Mouse (Mus musculus): ENCODE data around the gene Lrrn4.

Gene Lrrn4

DNA sequence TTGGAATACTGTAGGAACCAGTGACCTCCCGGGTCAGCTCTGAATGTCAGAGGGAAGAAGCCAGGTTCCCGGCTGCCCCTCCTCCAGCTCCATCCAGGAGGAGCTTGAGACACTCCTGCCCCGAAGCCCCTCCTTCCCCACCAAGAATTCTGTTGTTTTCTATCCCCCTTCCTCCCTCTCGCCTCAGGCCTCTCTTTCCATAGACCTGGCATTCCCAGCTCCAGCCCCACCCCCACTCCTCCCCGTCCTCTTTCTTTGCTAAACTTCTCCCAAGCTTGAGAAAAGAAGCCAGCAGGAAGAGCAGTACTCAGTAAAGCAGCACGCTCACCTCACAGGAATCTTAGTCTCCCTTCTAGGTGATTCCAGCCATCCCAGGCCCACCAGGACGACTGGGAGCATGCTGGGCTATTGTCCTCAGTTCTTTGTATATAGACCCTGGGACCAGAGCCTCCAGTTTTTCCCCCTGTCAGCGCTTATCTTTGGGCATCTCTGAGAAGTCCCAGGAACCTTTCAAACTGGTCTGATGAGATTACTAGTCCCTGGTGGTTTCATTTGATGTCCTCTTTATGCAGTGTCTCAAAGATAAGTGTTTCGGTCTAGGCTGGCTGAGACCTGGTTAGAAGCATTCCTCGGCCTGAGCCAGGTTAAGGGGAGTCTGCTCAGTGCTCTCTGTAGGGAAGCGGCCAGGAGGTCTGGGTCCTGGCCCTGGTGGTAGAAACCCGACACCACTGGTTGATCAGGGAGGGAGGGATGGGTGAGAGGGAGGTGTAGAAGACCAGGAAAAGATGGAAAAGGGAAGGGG, at the start of gene Lrrn4:
Gene Lrrn4 (minus strand): TSS at position 48 of the 802 bp plus-strand sequence.
- DNase-seq (ENCODE audit: low read depth, low spot score), result no peak

DNA sequence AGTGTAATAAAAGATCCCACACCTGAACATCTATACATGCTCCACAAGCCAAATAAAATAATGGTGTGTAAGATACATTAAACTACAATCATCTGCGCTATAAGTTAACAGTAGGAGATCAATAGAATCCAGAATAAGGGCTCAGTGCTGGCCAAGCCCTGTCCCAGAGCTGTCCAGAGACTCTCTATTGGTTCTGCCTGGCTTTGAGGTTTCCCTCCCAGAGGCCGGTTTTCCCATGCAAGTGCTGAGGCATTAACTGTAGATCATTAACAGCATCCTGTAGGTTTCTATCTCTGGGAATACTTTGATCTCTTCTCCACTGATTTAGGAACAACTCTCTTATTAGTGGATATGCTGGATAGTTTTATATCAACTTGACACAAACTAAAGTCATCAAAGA, 48.3 kb upstream of the Lrrn4 start:
- DNase-seq (ENCODE audit: low read depth, low spot score), result no peak

DNA sequence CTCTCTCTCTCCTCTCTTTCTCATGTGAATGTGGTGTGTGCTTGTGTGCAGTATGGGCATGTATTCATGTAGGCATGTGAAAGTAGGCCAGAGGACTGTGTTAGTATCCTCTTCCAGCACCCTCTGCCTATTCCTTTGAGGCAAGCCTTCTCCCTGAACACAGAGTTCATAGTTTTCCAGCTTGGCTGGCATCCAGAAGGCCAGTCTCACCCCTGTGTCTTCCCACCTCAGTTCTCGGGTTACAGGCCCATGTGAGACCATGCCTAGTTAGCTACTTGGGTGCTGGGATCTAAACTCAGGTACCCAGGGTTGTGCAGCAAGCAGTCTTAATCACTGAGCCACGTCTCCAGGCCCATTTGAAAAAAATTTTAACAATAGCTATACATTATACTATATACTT, 47.2 kb upstream of the Lrrn4 start:
- DNase-seq (ENCODE audit: low read depth, low spot score), result no peak

DNA sequence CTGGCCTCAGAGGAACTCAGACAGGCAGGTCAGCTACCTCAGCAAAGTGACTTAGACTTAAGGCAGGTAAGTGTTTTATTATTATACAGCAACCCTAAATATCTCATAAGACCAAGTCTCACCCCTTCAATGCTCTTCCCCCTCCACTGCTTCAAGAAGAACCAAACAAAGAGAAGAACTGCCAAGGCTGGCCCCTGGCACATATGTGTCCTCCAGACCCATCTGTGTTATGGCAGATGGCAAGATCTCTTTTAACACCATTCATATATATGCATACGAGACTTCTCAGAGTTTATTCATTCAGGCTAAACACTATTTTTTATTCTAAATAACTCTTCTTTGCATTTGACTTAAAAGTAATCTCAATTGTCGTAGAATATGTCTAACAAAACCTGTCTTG, 46.6 kb upstream of the Lrrn4 start:
- no peak for DNase-seq (ENCODE audit: low read depth, low spot score)

DNA sequence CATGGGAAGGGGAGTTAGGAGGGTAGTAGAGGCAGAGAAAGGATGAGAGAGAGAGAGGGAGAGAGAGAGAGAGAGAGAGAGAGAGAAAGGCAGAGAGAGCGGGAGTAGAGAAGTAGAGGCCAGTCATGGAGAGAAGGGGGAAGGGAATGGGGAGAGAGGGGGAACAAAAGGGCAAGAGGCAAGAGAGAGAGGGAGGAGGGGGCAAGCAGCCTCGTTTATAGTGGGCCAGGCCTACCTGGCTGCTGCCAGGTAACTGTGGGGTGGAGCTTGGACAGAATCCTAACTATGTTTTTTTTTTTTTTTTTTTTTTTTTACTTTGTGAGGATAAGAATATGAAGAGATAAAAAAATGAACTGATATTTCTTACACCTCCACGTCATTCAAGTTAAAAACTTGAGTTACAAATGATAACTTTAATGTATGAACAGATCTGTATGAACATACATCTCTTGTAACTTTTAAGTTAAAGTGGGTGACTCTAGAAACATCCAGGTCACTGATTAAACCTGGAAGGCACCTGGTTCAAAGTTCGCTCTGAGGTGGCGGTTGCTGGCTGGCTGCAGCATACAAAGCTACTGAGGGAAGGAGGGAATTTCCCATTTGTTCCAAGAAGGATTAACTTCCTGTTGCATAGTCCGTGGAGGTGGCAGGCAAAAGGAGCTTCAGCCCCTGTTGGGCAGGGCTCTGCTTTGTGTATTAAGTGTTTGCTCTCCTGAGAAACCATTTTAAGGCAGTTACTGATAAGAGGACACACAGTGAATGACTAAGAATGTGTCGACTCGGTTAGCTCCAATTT, 42.8 kb upstream of the Lrrn4 start:
- DNase-seq (ENCODE audit: low read depth, low spot score), result no peak

DNA sequence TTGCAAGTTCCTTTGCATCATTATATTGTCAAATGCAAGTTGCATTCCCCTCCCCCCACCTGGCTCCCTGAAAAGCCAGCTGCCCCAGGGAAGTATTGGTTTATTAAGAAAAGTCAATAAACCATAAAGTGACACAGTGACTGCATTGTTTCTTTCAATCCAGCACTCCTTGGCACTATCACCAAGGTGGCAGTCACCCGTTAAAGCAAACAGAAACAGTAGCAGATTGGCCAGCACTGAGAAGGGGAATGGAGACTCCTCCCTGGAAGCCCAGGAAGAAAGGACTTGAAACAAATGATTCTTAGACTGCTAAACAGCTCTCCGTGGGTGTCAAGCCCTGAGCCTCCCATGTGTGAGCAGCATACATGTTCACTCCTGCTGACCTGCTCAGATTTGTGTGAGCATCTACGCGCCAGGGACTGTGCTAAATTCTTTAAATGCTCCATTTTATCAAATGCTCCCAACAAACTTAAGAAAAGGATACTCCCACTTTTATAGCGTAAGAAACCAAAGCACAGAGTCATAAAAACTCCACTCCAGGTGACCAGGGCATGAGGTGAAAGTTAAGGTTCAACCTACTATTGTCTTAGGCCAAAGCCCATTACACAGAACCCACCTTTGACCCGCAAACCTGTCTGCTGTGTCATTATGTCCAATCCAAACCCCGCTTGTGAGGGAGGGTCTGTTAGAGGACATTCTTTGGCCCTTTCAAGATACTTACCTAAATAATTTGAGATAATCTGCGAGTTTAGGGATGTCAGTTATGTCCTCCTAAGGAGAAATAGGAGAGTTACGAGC, 41.6 kb upstream of the Lrrn4 start:
- DNase-seq (ENCODE audit: low read depth, low spot score), result no peak

DNA sequence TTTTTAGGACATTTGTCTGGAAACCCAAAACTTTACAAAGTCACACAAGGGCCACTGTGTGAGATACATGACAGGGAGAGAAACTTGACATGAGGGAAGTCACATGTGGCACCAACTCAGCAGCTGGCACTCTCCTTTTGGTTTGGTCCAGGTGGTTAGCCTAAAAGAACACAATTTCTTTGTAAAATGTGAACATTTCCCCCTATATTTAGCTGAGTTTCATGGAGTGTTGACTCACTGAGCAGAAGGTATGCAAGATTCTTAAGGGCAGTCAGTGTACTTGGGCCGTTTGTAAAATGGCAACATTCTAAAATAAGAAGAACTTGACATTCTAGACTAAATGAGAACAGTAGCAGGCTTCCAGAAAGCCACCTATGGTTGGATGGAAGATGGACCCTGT, 34.1 kb upstream of the Lrrn4 start:
- DNase-seq (ENCODE audit: low read depth, low spot score), result no peak

DNA sequence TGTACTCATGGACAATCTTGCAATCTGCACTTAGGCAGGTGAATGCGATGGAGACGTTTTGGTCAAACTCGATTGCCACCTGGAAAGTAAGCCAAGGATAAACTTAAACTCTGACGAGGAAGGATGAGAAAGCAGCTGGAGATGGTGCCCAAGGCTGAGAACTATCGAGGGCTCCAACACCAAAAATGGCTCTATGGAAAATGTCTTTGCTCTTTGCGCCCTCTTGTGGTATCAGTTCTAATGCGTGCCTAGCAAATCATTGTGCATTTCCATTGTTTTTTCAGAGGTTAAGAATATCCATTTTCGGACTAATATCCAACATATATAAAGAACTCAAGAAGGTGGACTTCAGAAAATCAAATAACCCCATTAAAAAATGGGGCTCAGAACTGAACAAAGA, 26.1 kb upstream of the Lrrn4 start:
- no peak for DNase-seq (ENCODE audit: low read depth, low spot score)

DNA sequence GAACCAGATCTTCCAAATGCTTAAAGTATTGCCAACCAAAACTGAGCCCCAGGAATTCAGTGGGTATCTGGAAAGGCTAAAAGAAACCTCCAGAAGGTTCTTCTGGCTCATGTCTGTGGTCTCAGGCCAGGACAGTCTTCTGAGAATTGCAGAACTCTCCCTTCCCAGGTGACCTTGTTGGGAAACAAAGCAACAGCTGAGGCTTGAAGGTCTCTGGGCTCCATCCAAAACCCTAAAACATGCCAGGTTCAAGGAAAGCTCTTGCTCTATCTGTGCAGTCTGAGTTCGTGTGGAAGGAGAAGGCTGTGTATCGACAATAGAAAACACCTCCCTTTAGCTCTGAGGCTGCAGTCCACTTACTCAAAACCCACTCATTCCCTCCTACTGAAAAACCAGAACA, 24.3 kb upstream of the Lrrn4 start:
- no peak for DNase-seq (ENCODE audit: low read depth, low spot score)

DNA sequence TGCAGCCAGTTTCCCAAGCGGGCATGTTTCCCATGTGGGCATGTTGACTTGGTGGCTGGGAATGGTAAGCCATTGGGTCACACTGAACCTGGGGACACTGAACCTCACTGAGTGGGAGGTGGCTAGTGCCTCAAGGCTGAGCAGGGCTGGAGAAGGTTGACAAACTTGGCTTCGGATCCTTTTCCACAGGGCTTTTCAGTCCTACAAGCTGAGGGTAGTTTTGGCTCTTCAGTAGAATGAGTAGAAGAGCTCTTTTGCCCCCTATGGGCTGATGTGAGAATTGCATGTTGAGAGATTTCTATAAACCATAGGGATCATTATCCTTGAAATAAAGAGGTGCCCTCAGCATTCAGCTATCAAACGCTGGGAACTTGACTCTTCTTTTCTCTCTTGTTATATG, 22.8 kb upstream of the Lrrn4 start:
- no peak for DNase-seq (ENCODE audit: low read depth, low spot score)

DNA sequence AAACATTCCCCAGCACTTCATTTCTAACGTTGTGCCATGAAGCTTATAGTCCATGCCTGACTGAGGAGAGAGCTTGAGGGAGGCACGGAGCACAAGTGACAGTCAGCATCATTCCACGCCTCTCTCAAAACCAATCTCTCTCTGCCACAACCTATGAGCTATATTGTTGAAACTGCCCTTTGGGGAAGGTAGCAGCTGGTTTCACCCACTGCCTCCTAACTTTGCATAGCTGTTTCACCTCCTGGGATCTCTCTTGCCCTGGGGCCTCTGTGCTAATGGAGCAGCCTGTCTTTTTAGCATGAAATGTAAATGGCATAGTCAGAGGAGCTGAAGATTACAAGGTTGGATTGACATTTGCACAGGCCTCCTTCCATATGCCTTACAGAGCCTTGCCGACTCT, 21.4 kb upstream of the Lrrn4 start:
- DNase-seq (ENCODE audit: low read depth, low spot score), result no peak

DNA sequence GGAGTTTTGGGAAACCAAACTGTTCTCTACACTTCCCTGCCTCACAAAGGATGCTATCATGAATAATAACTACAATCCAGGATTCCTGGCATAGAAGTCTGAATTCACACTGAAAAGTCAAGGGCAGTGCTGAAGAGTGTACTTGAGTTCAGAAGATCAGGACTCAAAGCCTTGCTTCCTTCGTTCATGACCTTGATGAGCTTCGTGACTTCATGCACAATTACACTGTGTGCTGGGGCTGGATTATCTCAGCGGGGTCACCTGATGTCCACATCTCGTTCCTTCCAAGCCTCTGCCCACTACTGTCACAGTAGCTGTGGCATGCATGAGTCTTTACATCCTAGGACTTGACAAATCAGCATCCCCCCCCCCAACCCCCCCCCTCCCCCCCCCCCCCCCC, 20.9 kb upstream of the Lrrn4 start:
- no peak for DNase-seq (ENCODE audit: low read depth, low spot score)

DNA sequence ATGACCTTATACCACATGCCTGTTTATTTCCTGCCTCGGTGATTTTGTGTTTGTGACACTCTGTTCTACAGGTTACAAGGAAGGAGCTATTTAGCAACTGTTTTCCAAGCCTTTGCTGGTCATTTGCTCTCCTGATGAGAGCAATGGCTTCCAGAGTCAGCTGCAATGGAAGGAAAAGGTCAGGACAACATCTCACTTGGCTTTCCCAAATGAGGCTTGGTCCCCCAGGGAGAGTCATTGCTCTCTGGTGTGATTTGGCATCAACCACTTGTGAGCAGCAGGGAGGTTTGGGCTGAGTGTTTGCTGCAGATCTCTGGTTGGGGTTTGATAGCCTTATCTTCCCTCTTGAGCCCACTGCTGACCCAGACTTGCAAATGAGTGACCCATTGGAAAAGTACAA, 19.9 kb upstream of the Lrrn4 start:
- DNase-seq (ENCODE audit: low read depth, low spot score), result no peak

DNA sequence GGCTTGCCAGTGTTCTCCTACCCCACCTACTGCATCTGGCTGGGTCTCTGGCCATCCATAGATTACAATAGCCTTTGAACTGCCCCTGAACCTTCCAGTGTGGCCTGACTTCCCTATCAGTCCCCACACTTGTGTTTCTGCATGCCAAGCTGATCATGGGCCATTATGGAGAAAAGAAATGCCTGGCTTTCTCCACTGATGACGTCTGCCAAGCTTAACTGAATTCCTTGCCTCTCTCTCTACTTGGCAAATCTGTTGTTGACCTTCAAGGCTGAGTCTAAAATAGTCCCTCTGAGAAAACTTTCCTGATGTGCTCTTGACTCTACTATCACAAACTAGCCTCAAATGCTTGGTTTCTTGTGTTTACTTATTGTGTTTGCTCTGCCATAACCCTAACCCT, 17.5 kb upstream of the Lrrn4 start:
- DNase-seq (ENCODE audit: low read depth, low spot score), result no peak

DNA sequence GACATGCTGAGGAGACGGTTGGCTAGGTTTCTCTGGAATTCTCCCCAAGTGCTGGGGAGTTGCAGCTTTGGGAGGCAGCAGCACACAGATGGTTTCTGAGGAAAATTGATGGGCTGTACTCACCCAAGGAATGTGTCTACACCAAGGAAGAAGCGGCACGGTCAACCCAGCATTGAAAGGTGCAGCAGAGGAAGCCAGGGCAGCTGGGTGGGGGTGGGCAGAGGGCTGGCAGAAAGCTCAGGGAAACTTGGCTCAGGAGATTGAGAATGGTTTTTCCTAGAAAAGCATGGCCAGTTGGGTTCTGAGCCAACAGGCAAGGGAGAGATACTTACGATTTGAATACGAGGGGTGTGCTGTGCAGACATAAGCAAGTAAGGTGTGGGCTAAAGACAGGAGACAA, 13.1 kb upstream of the Lrrn4 start:
- peak; percentile 67 for DNase-seq (ENCODE audit: low read depth, low spot score)

DNA sequence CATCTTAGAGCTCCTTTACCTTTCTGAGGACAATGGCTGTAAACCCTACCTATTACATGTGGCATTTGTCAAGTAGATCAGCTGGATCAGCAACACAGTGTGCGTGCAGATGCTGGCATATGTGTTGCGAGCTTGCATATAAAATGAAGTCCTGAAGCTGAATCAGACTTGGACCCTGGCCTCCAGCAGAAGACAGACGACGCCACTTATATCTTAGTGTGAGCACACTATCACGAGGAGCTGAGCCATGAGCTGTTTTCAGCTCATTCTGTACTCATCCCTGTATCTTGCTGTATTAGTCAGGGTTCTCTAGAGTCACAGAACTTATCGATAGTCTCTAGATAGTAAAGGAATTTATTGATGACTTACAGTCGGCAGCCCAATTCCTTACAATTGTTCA, 4.6 kb upstream of the Lrrn4 start:
- no peak for DNase-seq (ENCODE audit: low read depth, low spot score)

DNA sequence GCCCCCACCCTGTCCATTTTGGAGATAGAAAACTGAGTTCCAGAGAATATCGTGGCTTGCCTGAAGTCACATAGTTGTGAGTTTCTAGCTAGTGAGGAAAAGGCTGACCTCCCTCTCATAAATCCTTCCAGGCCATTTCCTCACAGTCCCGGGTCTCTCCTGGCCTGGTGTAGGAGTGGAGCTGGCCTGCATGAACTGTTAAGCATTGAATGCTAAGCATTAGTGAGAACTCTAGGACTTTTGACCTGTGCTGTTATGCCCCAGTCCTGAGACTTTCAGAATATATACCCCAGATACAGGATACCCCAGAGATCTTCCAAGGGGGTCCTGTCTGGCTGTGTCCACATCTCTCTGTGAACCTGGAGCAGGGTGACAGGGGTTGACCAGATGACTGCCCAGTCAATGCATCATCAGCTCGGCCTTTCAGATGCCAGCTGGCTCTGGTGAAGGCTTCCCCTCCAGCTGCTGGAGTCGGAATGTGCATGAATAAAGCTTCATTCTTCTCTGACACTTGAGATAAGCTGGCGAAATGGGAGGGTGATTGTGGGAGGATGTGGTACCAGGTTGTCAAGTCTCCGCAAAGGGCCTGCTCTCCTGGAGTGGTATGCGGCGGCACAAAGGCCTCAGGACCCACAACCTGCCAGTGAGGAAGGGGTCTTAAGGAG, 3.7 kb upstream of the Lrrn4 start:
- DNase-seq (ENCODE audit: low read depth, low spot score), result no peak

DNA sequence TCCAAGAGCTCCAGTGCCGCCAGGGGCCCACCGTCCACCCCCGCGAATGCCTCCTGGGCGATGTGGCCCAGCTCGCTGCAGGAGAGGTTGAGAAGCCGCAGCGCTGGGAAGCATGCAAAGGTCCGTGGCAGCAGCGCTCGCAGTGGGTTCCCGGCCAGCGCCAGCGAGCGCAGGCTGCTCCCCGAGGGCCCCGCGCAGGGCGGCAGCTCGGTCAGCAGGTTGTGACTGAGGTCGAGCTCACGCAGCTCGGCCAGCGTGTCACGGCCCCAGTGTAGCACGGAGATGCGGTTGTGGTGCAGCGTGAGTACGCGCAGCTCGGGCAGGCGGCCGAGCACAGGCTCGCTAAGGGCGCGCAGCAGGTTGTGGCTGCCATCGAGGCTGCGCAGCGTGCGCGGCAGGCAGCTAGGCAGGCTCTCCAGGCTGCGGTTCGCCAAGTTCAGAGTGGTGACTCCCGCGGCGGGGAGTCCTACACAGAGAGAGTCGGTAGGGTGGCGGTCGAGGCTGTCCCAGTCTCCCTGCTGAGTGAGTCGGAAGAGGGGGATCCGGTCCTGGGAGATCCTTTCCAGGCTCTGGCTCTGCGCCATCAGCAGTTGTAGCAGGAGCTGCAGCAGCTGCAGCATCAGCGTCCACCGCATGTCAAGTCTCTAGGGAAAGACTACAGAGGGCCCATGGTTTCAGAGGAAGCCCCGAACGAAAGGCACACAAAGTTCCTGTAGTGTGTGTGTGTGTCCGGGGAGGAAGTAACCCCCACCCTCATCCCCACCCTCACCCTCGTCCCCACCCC, 1.2 kb downstream of the Lrrn4 start:
- no peak for DNase-seq (ENCODE audit: low read depth, low spot score)

DNA sequence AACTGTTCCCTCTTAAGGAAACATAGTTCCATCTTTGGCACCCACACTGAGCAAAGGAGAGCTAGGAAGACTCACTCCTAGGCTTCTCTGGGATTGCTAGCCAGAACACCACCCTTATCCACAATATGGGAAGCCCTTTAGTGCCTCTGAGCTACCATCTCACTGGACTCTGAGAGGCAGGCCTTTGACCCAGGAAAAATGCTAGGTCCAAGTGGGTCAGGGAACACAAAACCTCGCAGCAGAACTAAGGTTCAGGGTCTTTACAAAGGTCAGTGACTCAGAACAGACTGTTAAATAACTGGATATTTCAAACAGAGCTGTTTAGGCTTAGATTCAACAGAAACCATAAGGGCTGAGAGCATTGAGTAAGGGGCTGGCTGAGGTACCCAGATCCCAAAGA, 3.7 kb downstream of the Lrrn4 start:
- no peak for DNase-seq (ENCODE audit: low read depth, low spot score)

DNA sequence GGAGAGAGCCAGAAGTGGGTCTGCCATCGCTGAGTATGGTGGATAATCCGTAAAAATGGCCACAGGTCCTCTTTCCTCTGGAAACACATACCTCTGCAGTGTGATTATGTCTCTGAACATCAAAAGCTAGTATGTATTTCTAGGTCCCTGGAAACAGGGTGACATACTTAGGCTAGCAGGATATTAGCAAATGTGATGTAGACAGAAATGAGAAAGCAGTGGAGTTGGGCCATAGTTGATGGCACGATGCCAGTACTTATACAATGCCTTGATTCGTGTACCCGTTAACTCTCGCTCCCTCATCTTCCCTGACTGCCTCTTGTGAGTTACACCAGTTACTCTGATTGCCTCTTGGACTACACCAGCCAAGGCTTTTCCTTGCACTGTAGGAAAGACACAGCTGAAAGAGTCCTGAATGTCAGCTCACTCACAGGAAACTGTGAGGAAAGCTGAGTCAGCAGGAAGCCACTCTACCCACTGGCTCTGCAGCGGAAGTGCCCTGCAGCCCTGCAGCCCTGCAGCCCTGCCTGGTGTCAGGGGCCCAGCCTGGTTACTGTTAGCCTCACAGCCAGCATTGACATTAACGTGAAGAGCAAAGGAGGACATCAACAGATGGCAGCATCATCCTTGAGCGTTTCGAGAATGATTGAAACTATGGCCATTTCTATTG, 6.9 kb downstream of the Lrrn4 start:
- no peak for DNase-seq (ENCODE audit: low read depth, low spot score)

DNA sequence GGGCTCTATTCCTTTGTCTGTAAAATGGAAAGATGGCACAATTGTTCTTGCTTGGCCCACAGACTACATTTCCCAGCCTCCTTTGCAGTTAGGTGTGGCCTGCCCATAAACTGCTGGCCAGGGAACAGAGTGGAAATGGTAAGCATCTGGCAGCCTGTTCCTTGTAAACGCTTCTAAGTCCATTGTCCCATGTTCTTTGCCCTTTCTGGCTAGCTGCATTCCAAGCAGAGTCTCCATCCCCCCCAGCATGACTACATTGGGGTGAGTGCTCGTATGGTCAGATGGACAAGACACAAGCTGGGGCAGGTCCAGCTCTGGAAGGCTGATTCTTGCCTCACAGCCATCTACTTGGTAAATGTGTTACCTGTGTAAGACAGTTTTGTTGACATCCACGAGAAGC, 9.0 kb downstream of the Lrrn4 start:
- no peak for DNase-seq (ENCODE audit: low read depth, low spot score)
